Mouse (Mus musculus) monocyte, adult 59 days (primary cell): ENCODE data around the gene Fndc7. TPM values are rescaled to one million over a fixed set of nuclear protein-coding genes. Genes with fewer than 3 reads are reported as not detected.

ENCODE experiments used
- total RNA-seq, 2 experiments: library from RNA; stranded (reverse); gene quantifications; one replicate each; pipeline ENCODE4 v1.2.4; 2023

Gene Fndc7
- 1 to 10 TPM; 2.8 to 3.4 TPM for total RNA-seq

GRCm38 (mm10) chr3:108889908-108890307, at the start of gene Fndc7:
Gene Fndc7 (minus strand): TSS chr3:108890008.

DNA sequence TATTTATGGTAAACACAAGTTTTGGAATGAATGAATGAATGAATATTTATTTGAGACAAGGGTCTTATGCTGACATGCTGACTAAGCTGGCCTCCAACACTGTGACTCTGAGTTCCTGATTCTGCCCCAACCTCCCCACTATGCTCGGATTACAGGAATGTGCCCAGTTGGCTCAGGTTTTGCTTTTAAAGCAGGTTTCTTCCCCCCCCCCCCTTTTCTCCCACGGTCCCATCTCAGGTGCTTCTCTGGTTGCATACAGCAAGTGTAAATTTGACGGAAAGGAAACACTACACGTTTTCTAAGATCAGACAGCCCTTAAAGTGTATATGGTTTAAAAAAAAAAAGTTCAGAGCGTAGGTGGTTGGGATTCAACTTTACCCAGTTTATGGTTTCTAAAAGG, 49.8 kb upstream of the Fndc7 start, which contains the start of gene Henmt1:
Gene Henmt1 (plus strand): TSS at position 301 of the 400 bp plus-strand sequence.

DNA sequence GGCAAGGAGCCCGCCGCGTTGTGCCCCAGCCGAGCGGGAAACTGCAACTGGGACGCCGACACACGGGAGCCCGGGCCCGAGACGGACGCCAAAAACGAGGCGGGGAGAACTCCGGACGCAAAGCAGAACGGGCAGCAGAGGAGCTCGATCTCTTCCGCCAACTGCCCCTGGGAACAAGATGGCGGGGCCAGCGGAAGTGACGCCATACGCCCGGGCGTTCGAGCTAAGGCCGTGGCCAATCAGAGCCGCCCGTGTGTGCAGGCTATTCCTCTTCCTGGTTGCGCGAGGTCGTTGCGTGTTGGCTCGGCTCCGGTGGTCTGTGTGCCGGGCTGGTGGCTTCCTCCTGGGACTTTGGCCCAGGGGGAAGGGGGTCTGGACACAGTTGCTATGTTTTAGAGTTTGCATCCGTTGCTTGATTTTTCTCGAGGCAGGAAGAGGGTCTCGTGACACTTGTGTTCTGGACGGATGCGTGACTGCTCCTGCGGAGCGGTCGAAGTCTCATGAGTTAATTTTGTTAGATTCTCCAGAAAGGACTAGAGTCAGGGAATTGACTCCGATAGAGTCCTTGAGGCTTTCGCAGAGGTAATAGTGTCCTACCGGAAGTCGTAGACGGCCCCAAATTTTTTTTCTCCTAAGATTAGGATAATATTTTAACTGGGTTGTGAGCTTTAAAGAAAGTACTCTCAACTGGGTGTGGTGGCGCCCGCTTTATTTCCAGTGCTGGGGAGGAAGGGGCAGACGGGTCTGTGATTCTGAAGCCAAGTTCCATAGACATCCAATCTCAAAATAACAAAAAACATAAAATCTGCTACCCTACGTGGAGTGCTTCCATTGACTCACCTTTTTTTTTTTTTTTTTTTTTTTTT, 22.0 kb upstream of the Fndc7 start, which contains the start of gene Prpf38b:
Gene Prpf38b (minus strand): TSS at position 180 of the 866 bp plus-strand sequence.

DNA sequence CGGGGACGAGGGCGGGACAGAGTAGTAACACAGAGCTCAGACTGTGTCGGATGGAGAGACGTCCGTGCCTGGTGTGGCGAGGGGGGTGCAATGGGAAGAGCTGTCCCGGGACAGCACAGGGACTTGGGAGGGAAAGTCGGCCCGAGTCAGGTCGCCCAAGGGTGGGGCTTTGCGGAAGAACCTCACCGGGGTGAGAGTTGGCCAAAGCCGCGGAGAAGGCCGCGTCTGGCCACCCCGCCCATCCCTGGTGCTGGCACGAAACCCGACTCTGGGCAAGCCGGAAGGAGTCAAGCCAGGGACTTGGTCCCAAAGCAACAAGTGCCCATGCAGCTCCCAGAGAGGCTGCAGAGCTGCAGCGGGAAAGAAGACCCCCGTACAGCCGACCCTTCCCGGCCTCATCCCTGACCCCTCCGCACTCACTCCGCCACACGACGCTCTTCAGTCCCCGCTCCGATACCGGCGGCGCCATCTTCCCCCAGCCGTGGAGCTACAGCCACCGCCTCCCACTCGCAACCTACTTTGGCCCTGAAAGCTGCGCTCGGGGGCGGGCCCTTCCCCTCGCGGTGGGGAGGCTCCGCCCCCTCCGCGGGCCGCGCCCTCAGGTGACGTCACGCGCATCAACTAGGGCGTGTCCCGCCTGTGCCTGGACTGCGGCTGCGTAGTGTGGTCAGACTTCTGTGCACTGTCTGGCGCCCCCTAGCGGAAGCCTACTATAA, 49.6 kb downstream of the Fndc7 start, which contains the start of gene Stxbp3:
Gene Stxbp3 (minus strand): TSS at position 527 of the 716 bp plus-strand sequence.

Other genes starting within 250 kb of the Fndc7 start
- 10 to 100 TPM; 32.7 to 36.7 TPM for gene Clcc1, start 236.1 kb downstream of the Fndc7 start, total RNA-seq
- 10 to 100 TPM in 1 of 2 experiments, 1 to 10 TPM in 1; 5.6 to 12.1 TPM for gene Gpsm2, start 167.7 kb downstream of the Fndc7 start, total RNA-seq
- not detected for gene Aknad1, start 150.3 kb downstream of the Fndc7 start, total RNA-seq
- 10 to 100 TPM; 87.4 to 96.6 TPM for gene Stxbp3, start 49.5 kb downstream of the Fndc7 start, total RNA-seq
- gene Prpf38b, start 21.7 kb upstream of the Fndc7 start, total RNA-seq, result 100 to 1,000 TPM; 173 to 193 TPM
- gene Henmt1, start 49.9 kb upstream of the Fndc7 start, total RNA-seq, result not detected
- not detected for gene Gm9857, start 50.4 kb upstream of the Fndc7 start, total RNA-seq
- 10 to 100 TPM; 56.5 to 58.1 TPM for gene Fam102b, start 137.6 kb upstream of the Fndc7 start, total RNA-seq
- not detected for gene Slc25a54, start 190.5 kb upstream of the Fndc7 start, total RNA-seq
- gene Slc25a24, start 233.1 kb upstream of the Fndc7 start, total RNA-seq, result 10 to 100 TPM; 22.9 to 26.0 TPM